Mouse (Mus musculus) ES-Bruce4 (cell line): ENCODE data around the gene Rfc4. TPM values are rescaled to one million over a fixed set of nuclear protein-coding genes. Genes with fewer than 3 reads are reported as not detected.

ENCODE experiments used
- H3K27ac ChIP-seq: 2 replicates; pipeline ENCODE4 v1.5.1; 2012; ENCODE audit warnings: low read length, inconsistent platforms; ENCODE audit not compliant: insufficient read depth
- H3K27me3 ChIP-seq: 2 replicates; pipeline ENCODE4 v1.6.1; 2012; ENCODE audit warnings: mild to moderate bottlenecking, low read length, inconsistent platforms; ENCODE audit not compliant: control insufficient read depth, poor library complexity, insufficient read depth, severe bottlenecking
- H3K36me3 ChIP-seq: 2 replicates; pipeline ENCODE4 v1.6.1; 2012; ENCODE audit warnings: inconsistent platforms, mild to moderate bottlenecking, low read length, moderate library complexity; ENCODE audit not compliant: control insufficient read depth, poor library complexity, insufficient read depth, severe bottlenecking
- H3K4me1 ChIP-seq: one replicate; pipeline ENCODE4 v1.8.1; 2011; ENCODE audit warnings: low read length; ENCODE audit not compliant: control insufficient read depth, insufficient read depth
- H3K4me3 ChIP-seq: 2 replicates; pipeline ENCODE4 v1.5.1; 2011; ENCODE audit warnings: low read depth, mild to moderate bottlenecking, low read length
- H3K9ac ChIP-seq: 2 replicates; pipeline ENCODE4 v1.6.1; 2012; ENCODE audit warnings: low read depth, mild to moderate bottlenecking, inconsistent platforms; ENCODE audit not compliant: poor library complexity, severe bottlenecking
- H3K9me3 ChIP-seq: replicated peaks from 2 replicates; pipeline ENCODE4 v1.6.1; 2012; ENCODE audit warnings: mild to moderate bottlenecking, low read length, inconsistent platforms; ENCODE audit not compliant: control insufficient read depth, poor library complexity, insufficient read depth, severe bottlenecking
- CTCF ChIP-seq: IDR thresholded peaks from one replicate; pipeline ENCODE4 v1.8.1; 2011; ENCODE audit warnings: low read depth, low read length
- EP300 ChIP-seq: IDR thresholded peaks from 2 replicates; pipeline ENCODE4 v1.6.1; 2011; ENCODE audit warnings: low read depth, low read length; ENCODE audit not compliant: insufficient read depth
- POLR2A ChIP-seq: IDR thresholded peaks from one replicate; pipeline ENCODE4 v1.8.1; 2011; ENCODE audit warnings: low read length; ENCODE audit not compliant: insufficient read depth
- polyA plus RNA-seq: library from polyadenylated mRNA; stranded (reverse); fragments of >200 nt; gene quantifications from 2 replicates; pipeline ENCODE4 v1.2.4, GENCODE M21; 2011; ENCODE audit warnings: low read depth; ENCODE audit not compliant: missing spikeins, insufficient read depth, insufficient read length

The Rfc4 gene
- polyA plus RNA-seq = 71.2 and 73.8 TPM in 2 replicates

- H3K4me3 ChIP-seq = peak within 1 kb of the TSS; percentile 92
- TF ChIP-seq POLR2A (peak; percentile 79), EP300 (no peak), CTCF (no peak)
- peak within 1 kb of the TSS; percentile 79 for H3K9ac ChIP-seq
- no peaks in the 10 kb centered on the region for H3K27me3 ChIP-seq
- peak within 1 kb of the TSS; percentile 74 for H3K27ac ChIP-seq
- no peaks in the 10 kb centered on the region for H3K4me1 ChIP-seq
- H3K36me3 ChIP-seq = peaks cover 15% of the 10 kb centered on the region
- no peaks in the 10 kb centered on the region for H3K9me3 ChIP-seq
Observed at GRCm38 (mm10) chr16:23127673-23128375, at the start of gene Rfc4. Rfc4 (minus strand) TSS chr16:23127737.

GRCm38 (mm10) chr16:23175956-23176355, 48.4 kb upstream of the Rfc4 start:
- no peak overlapping the region for H3K4me3 ChIP-seq
- H3K27me3 ChIP-seq = no peaks in the 10 kb centered on the region
- TF ChIP-seq CTCF = no peak
- H3K27ac ChIP-seq = no peak overlapping the region
- no peak overlapping the region for H3K9ac ChIP-seq
- H3K4me1 ChIP-seq = no peaks in the 10 kb centered on the region
- H3K36me3 ChIP-seq = no peaks in the 10 kb centered on the region
- no peaks in the 10 kb centered on the region for H3K9me3 ChIP-seq

GRCm38 (mm10) chr16:23174855-23175254, 47.3 kb upstream of the Rfc4 start:
- no peak overlapping the region for H3K4me3 ChIP-seq
- H3K4me1 ChIP-seq = no peaks in the 10 kb centered on the region
- TF ChIP-seq POLR2A (no peak), EP300 (no peak), CTCF (no peak)
- H3K9ac ChIP-seq = no peak overlapping the region
- no peaks in the 10 kb centered on the region for H3K27me3 ChIP-seq
- H3K36me3 ChIP-seq = no peaks in the 10 kb centered on the region
- H3K27ac ChIP-seq = no peak overlapping the region
- H3K9me3 ChIP-seq = no peaks in the 10 kb centered on the region

- H3K4me1 ChIP-seq = no peaks in the 10 kb centered on the region
- H3K27me3 ChIP-seq = no peaks in the 10 kb centered on the region
- no peak overlapping the region for H3K9ac ChIP-seq
- TF ChIP-seq EP300 (no peak), POLR2A (no peak), CTCF (no peak)
- H3K27ac ChIP-seq = no peak overlapping the region
- no peaks in the 10 kb centered on the region for H3K9me3 ChIP-seq
- H3K4me3 ChIP-seq = no peak overlapping the region
- H3K36me3 ChIP-seq = no peaks in the 10 kb centered on the region
Observed at GRCm38 (mm10) chr16:23173904-23174303, 46.4 kb upstream of the Rfc4 start.

GRCm38 (mm10) chr16:23170813-23171212, 43.3 kb upstream of the Rfc4 start:
- no peak overlapping the region for H3K9ac ChIP-seq
- TF ChIP-seq EP300 (no peak), POLR2A (no peak), CTCF (no peak)
- H3K27ac ChIP-seq = no peak overlapping the region
- H3K9me3 ChIP-seq = no peaks in the 10 kb centered on the region
- no peaks in the 10 kb centered on the region for H3K36me3 ChIP-seq
- no peaks in the 10 kb centered on the region for H3K4me1 ChIP-seq
- no peak overlapping the region for H3K4me3 ChIP-seq
- H3K27me3 ChIP-seq = no peaks in the 10 kb centered on the region

- Histone ChIP-seq H3K27me3 (no peaks in the 10 kb centered on the region), H3K4me3 (no peak overlapping the region), H3K36me3 (no peaks in the 10 kb centered on the region), H3K9ac (no peak overlapping the region), H3K27ac (no peak overlapping the region), H3K4me1 (no peaks in the 10 kb centered on the region), H3K9me3 (no peaks in the 10 kb centered on the region)
- TF ChIP-seq EP300 (no peak), POLR2A (no peak), CTCF (no peak)
Observed at GRCm38 (mm10) chr16:23167079-23167478, 39.5 kb upstream of the Rfc4 start.
